ENCODE assay signal across 15 mouse cellular contexts in the genomic region with DNA sequence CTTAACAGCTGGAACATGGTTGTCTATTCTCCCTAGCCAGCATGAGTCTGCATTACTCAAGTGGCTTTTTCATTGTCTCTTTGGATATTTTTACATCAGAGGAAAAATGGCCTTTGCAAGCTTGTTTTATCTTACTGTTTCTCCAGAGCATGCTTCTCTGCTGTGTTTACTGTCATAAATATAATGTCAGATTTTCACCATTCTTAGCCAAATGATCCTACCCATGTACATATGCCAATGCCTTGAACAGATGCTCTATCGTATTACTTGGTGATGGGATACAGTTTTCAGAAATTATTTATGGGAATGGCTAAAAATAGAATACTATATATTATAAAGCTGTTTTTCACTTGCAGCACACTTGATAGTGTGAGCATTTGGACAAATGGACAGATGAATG.
"Had no signal": no experiment of that assay in that cellular context is flagged by ENCODE, and none has a peak within 500 bp of the region (broad histone marks: within the 10 kb centered on the region; RNA-seq: fewer than 3 reads in every experiment).

No protein-coding gene starts in this region.

- H3K9me3 ChIP-seq: neural tube, embryonic 15.5 days; stomach, embryonic 15.5 days had no signal

- H3K36me3 ChIP-seq: neural tube, embryonic 15.5 days; stomach, embryonic 15.5 days had no signal

- DNase-seq: retina, postnatal 1 day; right cerebral cortex, adult 18-20 months; right cerebral cortex, postnatal 14 days; right cerebral cortex, postnatal 25 days; right cerebral cortex, postnatal 4 days; spleen, adult 18-20 months; thymus, adult 18-20 months; thymus, adult 2 months; thymus, postnatal 14 days; thymus, postnatal 25 days; thymus, postnatal 36 days; thymus, postnatal 4 days had no signal

- H3K4me2 ChIP-seq: neural tube, embryonic 15.5 days; stomach, embryonic 15.5 days had no signal

- H3K4me3 ChIP-seq: neural tube, embryonic 15.5 days; stomach, embryonic 15.5 days had no signal

- H3K9ac ChIP-seq: neural tube, embryonic 15.5 days; stomach, embryonic 15.5 days had no signal

- H3K27ac ChIP-seq: neural tube, embryonic 15.5 days; stomach, embryonic 15.5 days; stomach, postnatal 0 days had no signal

- H3K27me3 ChIP-seq: neural tube, embryonic 15.5 days; stomach, embryonic 15.5 days had no signal

- H3K4me1 ChIP-seq: neural tube, embryonic 15.5 days; stomach, embryonic 15.5 days had no signal
